Mouse (Mus musculus): ENCODE data around the gene Rassf5.
"Not testable (repeated sequence)": the region's sequence is repeated elsewhere in the genome, so short reads cannot be mapped to it uniquely, and the experiment has no call there.

Gene Rassf5

GRCm38 (mm10) chr1:131257288-131257687 lies 12.2 kb upstream of the Rassf5 start:
- DNase-seq (ENCODE audit: low spot score in 2 of 2): no peak

GRCm38 (mm10) chr1:131252516-131253250 lies 7.6 kb upstream of the Rassf5 start:
- not testable (repeated sequence) for DNase-seq (ENCODE audit: low spot score in 2 of 2)

GRCm38 (mm10) chr1:131246433-131247395 lies 1.7 kb upstream of the Rassf5 start:
- DNase-seq (ENCODE audit: low spot score in 2 of 2): peak in 1 of 2 experiments; percentile 52

GRCm38 (mm10) chr1:131245926-131246325 lies 868 bp upstream of the Rassf5 start:
- peak in 1 of 2 experiments; percentile 46 for DNase-seq (ENCODE audit: low spot score in 2 of 2)

- DNase-seq (ENCODE audit: low spot score in 2 of 2): no peak
Measured at GRCm38 (mm10) chr1:131244536-131245088, 446 bp downstream of the Rassf5 start.

- no peak for DNase-seq (ENCODE audit: low spot score in 2 of 2)
Measured at GRCm38 (mm10) chr1:131242956-131243355, 2.1 kb downstream of the Rassf5 start.

- DNase-seq (ENCODE audit: low spot score in 2 of 2): no peak
Measured at GRCm38 (mm10) chr1:131239576-131240193, 5.4 kb downstream of the Rassf5 start.

GRCm38 (mm10) chr1:131238931-131239381 lies 6.1 kb downstream of the Rassf5 start:
- peak; percentile 86 to 89 for DNase-seq (ENCODE audit: low spot score in 2 of 2)

GRCm38 (mm10) chr1:131236077-131236476 lies 9.0 kb downstream of the Rassf5 start:
- DNase-seq (ENCODE audit: low spot score in 2 of 2): no peak

GRCm38 (mm10) chr1:131233527-131233926 lies 11.5 kb downstream of the Rassf5 start:
- DNase-seq (ENCODE audit: low spot score in 2 of 2): no peak

GRCm38 (mm10) chr1:131228659-131229058 lies 16.4 kb downstream of the Rassf5 start:
- DNase-seq (ENCODE audit: low spot score in 2 of 2): no peak

GRCm38 (mm10) chr1:131228225-131228624 lies 16.8 kb downstream of the Rassf5 start:
- DNase-seq (ENCODE audit: low spot score in 2 of 2): no peak

- no peak for DNase-seq (ENCODE audit: low spot score in 2 of 2)
Measured at GRCm38 (mm10) chr1:131224848-131225471, 20.1 kb downstream of the Rassf5 start.

- DNase-seq (ENCODE audit: low spot score in 2 of 2): no peak
Measured at GRCm38 (mm10) chr1:131223345-131223744, 21.7 kb downstream of the Rassf5 start.

- no peak for DNase-seq (ENCODE audit: low spot score in 2 of 2)
Measured at GRCm38 (mm10) chr1:131221822-131222590, 23.1 kb downstream of the Rassf5 start.

- DNase-seq (ENCODE audit: low spot score in 2 of 2): no peak
Measured at GRCm38 (mm10) chr1:131218933-131219332, 26.1 kb downstream of the Rassf5 start.

GRCm38 (mm10) chr1:131213361-131213760 lies 31.7 kb downstream of the Rassf5 start:
- no peak for DNase-seq (ENCODE audit: low spot score in 2 of 2)

- no peak for DNase-seq (ENCODE audit: low spot score in 2 of 2)
Measured at GRCm38 (mm10) chr1:131212956-131213355, 32.1 kb downstream of the Rassf5 start.

- no peak for DNase-seq (ENCODE audit: low spot score in 2 of 2)
Measured at GRCm38 (mm10) chr1:131211655-131212054, 33.4 kb downstream of the Rassf5 start.

- no peak for DNase-seq (ENCODE audit: low spot score in 2 of 2)
Measured at GRCm38 (mm10) chr1:131209971-131210426, 35.1 kb downstream of the Rassf5 start.

Measured in heart, adult 9 months (tissue).